Mouse (Mus musculus) heart, postnatal 14 days (tissue): ENCODE results near the gene Fbxl16. TPM values are rescaled to one million over a fixed set of nuclear protein-coding genes. Genes with fewer than 3 reads are reported as not detected.
A peak's percentile ranks its signal among the peaks of the same experiment; 100 is the strongest.
"Not testable (repeated sequence)": the region's sequence is repeated elsewhere in the genome, so short reads cannot be mapped to it uniquely, and the experiment has no call there.

Experiments
- DNase-seq, 2 experiments: peaks; one replicate each; pipeline ENCODE4 v3.0.0; 2021 to 2022
- intact Hi-C: fragments of 180-260 bp; cut with DNase I; formaldehyde crosslinking; loops from one replicate; pipeline ENCODE4 v1.15.1; 2025
- total RNA-seq, 2 experiments: library from RNA; stranded (reverse); gene quantifications; 2 replicates each; pipeline ENCODE4 v1.2.3; 2021

Fbxl16 gene
- total RNA-seq, 2 experiments from 2014 or later, result 1.00 to 1.2 TPM

- DNase-seq, result no peak
- intact Hi-C loops, result no loop called here
Observed at GRCm38 (mm10) chr17:25794197-25794596, 14.7 kb upstream of the Fbxl16 start.

- intact Hi-C loops, result no loop called here
- no peak for DNase-seq
Observed at GRCm38 (mm10) chr17:25794998-25795397, 13.9 kb upstream of the Fbxl16 start.

GRCm38 (mm10) chr17:25795609-25796092 lies 13.2 kb upstream of the Fbxl16 start, which contains the start of gene AC134908.4:
Gene AC134908.4, minus strand, starts transcription at chr17:25795659.
- DNase-seq, result no peak
- intact Hi-C loops, result no loop called here

- peak; percentile 61 to 68 for DNase-seq
- intact Hi-C loops, result no loop called here
Observed at GRCm38 (mm10) chr17:25796211-25796771, 12.6 kb upstream of the Fbxl16 start.

- intact Hi-C loops, result no loop called here
- DNase-seq, result peak; percentile 90 to 91
Observed at GRCm38 (mm10) chr17:25796951-25797369, 11.9 kb upstream of the Fbxl16 start, which contains the start of gene Metrn. Gene Metrn, minus strand, starts transcription at chr17:25797136.

- peak; percentile 60 to 78 for DNase-seq
Observed at GRCm38 (mm10) chr17:25801029-25801428, 7.9 kb upstream of the Fbxl16 start.

GRCm38 (mm10) chr17:25802825-25803517 lies 5.9 kb upstream of the Fbxl16 start:
- DNase-seq, result peak; percentile 51 to 74
- intact Hi-C loops, result loop anchor here (5.0 kb wide), 1 partner anchor 226 kb away; the partner anchor contains the start of gene Lmf1

More at GRCm38 (mm10) chr17:25801029-25801428, 7.9 kb upstream of the Fbxl16 start:
- intact Hi-C loops, result loop anchor here (1.0 to 5.0 kb wide), 3 partner anchors 28 to 224 kb away; partner anchors contain the start of genes Lmf1 and Narfl

GRCm38 (mm10) chr17:25806507-25806906 lies 2.4 kb upstream of the Fbxl16 start:
- DNase-seq, result no peak
- intact Hi-C loops, result no loop called here

- DNase-seq, intact Hi-C loops: not testable (repeated sequence)
Observed at GRCm38 (mm10) chr17:25807452-25807851, 1.4 kb upstream of the Fbxl16 start.

GRCm38 (mm10) chr17:25808028-25808427 lies 857 bp upstream of the Fbxl16 start:
- intact Hi-C loops, result no loop called here
- DNase-seq, result no peak

GRCm38 (mm10) chr17:25809606-25810340 lies 888 bp downstream of the Fbxl16 start:
- DNase-seq, result no peak
- intact Hi-C loops, result no loop called here

- intact Hi-C loops, result no loop called here
- no peak for DNase-seq
Observed at GRCm38 (mm10) chr17:25810890-25811289, 2.0 kb downstream of the Fbxl16 start.

- DNase-seq, result peak; percentile 88 to 94
- intact Hi-C loops, result no loop called here
Observed at GRCm38 (mm10) chr17:25813471-25813870, 4.6 kb downstream of the Fbxl16 start.

- intact Hi-C loops, result no loop called here
- no peak for DNase-seq
Observed at GRCm38 (mm10) chr17:25817662-25818061, 8.8 kb downstream of the Fbxl16 start.

GRCm38 (mm10) chr17:25818851-25819780 lies 10.2 kb downstream of the Fbxl16 start:
- intact Hi-C loops, result no loop called here
- no peak for DNase-seq

GRCm38 (mm10) chr17:25823452-25823851 lies 14.6 kb downstream of the Fbxl16 start, which contains the start of gene Wdr24:
Gene Wdr24, plus strand, starts transcription at chr17:25823627.
- peak; percentile 73 to 83 for DNase-seq
- intact Hi-C loops, result no loop called here

- intact Hi-C loops, result no loop called here
- no peak for DNase-seq
Observed at GRCm38 (mm10) chr17:25824362-25825142, 15.7 kb downstream of the Fbxl16 start.

GRCm38 (mm10) chr17:25825311-25825710 lies 16.4 kb downstream of the Fbxl16 start:
- no peak for DNase-seq
- intact Hi-C loops, result no loop called here

- no peak for DNase-seq
- intact Hi-C loops, result no loop called here
Observed at GRCm38 (mm10) chr17:25825984-25826570, 17.2 kb downstream of the Fbxl16 start.
